Mouse (Mus musculus): Measurements from ENCODE around the gene CN725425. TPM values are rescaled to one million over a fixed set of nuclear protein-coding genes. Genes with fewer than 3 reads are reported as not detected.

Gene CN725425
- polyA plus RNA-seq, 1 experiment from 2014 or later, result not detected

DNA sequence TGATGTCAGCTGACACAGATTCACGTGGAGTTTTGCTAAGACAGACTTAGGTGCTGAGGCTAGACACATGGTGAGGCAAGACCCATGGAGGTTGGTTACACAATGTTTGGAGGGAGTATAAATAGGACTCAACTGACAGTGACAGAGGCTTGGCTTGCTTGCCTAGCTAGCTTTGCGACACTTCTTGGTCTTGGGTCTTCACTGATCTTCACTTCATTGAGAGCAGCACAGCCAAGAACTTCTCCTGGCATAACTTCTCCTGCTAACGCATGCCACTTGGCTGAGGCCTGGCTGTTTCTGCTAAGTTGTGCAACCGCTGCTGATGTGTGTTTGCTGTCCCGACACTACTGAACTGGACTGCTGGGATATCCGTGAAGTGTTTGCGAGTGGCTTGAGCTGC is 83.5 kb downstream of the CN725425 start:
- Histone ChIP-seq H3K36me3 (no peaks in the 10 kb centered on the region), H3K9me3 (no peaks in the 10 kb centered on the region), H3K4me3 (no peak overlapping the region), H3K27me3 (no peaks in the 10 kb centered on the region), H3K9ac (no peak overlapping the region), H3K27ac (replicated peaks) (no peak overlapping the region), H3K4me1 (replicated peaks) (no peaks in the 10 kb centered on the region), H3K4me2 (no peak overlapping the region)
- WGBS, result 92% methylated on average over 7 of the region's 7 CpGs
- no peak for ATAC-seq (ENCODE audit: low FRiP score, low read depth)

- H3K4me1 ChIP-seq (replicated peaks), result no peaks in the 10 kb centered on the region
- no peak overlapping the region for H3K27ac ChIP-seq (replicated peaks)
- no peak overlapping the region for H3K4me3 ChIP-seq
- no peak overlapping the region for H3K4me2 ChIP-seq
- H3K9ac ChIP-seq, result no peak overlapping the region
- ATAC-seq (ENCODE audit: low FRiP score, low read depth), result no peak
- H3K36me3 ChIP-seq, result no peaks in the 10 kb centered on the region
- WGBS, result 91% methylated on average over 3 of the region's 3 CpGs
- no peaks in the 10 kb centered on the region for H3K27me3 ChIP-seq
- no peaks in the 10 kb centered on the region for H3K9me3 ChIP-seq
Measured at GRCm38 (mm10) chr15:91283418-91283817, 84.1 kb downstream of the CN725425 start.

- WGBS, result 88% methylated on average over 11 of the region's 11 CpGs
- no peak for ATAC-seq (ENCODE audit: low FRiP score, low read depth)
Measured at GRCm38 (mm10) chr15:91299319-91299835, 100.1 kb downstream of the CN725425 start.

GRCm38 (mm10) chr15:91301366-91301765 is 102.1 kb downstream of the CN725425 start:
- Histone ChIP-seq H3K27ac (replicated peaks) (no peak overlapping the region), H3K27me3 (no peaks in the 10 kb centered on the region), H3K9me3 (no peaks in the 10 kb centered on the region), H3K36me3 (no peaks in the 10 kb centered on the region), H3K9ac (no peak overlapping the region), H3K4me1 (replicated peaks) (no peaks in the 10 kb centered on the region), H3K4me2 (no peak overlapping the region), H3K4me3 (no peak overlapping the region)
- ATAC-seq (ENCODE audit: low FRiP score, low read depth), result no peak
- WGBS, result 9% methylated on average over 3 of the region's 3 CpGs

More at GRCm38 (mm10) chr15:91299319-91299835, 100.1 kb downstream of the CN725425 start:
- no peaks in the 10 kb centered on the region for H3K36me3 ChIP-seq
- no peaks in the 10 kb centered on the region for H3K27me3 ChIP-seq
- no peaks in the 10 kb centered on the region for H3K4me1 ChIP-seq (replicated peaks)
- no peak overlapping the region for H3K27ac ChIP-seq (replicated peaks)
- no peak overlapping the region for H3K4me2 ChIP-seq
- H3K9ac ChIP-seq, result no peak overlapping the region
- no peaks in the 10 kb centered on the region for H3K9me3 ChIP-seq
- H3K4me3 ChIP-seq, result no peak overlapping the region

DNA sequence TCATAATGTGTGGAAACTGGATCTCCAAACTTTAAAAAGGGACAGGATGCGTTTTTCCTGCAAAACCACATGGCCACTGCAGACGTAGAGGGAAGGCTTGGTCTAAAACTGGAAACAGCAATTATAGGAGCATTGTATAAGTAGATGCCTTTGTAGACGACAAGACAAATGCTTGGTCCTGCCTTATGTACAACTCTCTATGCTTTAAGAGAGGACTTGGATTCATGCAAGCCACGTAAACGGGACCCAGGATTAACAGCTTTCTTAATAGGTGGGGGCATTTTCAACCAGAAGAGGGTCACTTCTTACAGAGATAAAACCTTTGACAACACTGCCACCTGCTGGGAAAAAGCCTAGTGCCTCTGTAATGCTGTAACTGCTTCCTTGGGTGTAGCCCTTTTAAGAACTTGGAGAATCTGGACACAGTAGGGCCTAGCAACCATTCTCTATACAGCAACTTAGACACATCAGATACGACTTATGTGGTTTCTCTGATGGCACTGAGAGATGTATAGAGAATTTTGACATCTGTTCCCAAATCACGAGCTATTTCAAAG is 105.1 kb downstream of the CN725425 start:
- no peaks in the 10 kb centered on the region for H3K4me1 ChIP-seq (replicated peaks)
- WGBS, result 54% methylated on average over 7 of the region's 7 CpGs
- no peak overlapping the region for H3K27ac ChIP-seq (replicated peaks)
- no peaks in the 10 kb centered on the region for H3K9me3 ChIP-seq
- H3K36me3 ChIP-seq, result no peaks in the 10 kb centered on the region
- H3K27me3 ChIP-seq, result no peaks in the 10 kb centered on the region
- no peak overlapping the region for H3K4me2 ChIP-seq
- no peak overlapping the region for H3K4me3 ChIP-seq
- H3K9ac ChIP-seq, result no peak overlapping the region
- ATAC-seq (ENCODE audit: low FRiP score, low read depth), result no peak

Other genes with a start within 250 kb of the CN725425 start
- gene Kif21a, start 149.5 kb upstream of the CN725425 start, polyA plus RNA-seq (2015; fragmentation: Nextera tagmentation; extraction: Ambion mirVana), result 42.8 and 47.5 TPM in 2 replicates
- 6.9 and 11.1 TPM in 2 replicates for gene Abcd2, start 7.7 kb upstream of the CN725425 start, polyA plus RNA-seq (2015; fragmentation: Nextera tagmentation; extraction: Ambion mirVana)